Mouse (Mus musculus) ovary, adult 2 months (tissue): ENCODE results near the gene Ifi35. TPM values are rescaled to one million over a fixed set of nuclear protein-coding genes. Genes with fewer than 3 reads are reported as not detected.

Experiments used
- polyA plus RNA-seq: library from polyadenylated mRNA; depleted of rRNA; stranded (reverse); fragments of >200 nt; gene quantifications from 2 replicates; pipeline ENCODE4 v1.2.3, GENCODE M21; 2012; rRNA removed

Ifi35 gene
- 34.0 and 41.4 TPM in 2 replicates for polyA plus RNA-seq

DNA sequence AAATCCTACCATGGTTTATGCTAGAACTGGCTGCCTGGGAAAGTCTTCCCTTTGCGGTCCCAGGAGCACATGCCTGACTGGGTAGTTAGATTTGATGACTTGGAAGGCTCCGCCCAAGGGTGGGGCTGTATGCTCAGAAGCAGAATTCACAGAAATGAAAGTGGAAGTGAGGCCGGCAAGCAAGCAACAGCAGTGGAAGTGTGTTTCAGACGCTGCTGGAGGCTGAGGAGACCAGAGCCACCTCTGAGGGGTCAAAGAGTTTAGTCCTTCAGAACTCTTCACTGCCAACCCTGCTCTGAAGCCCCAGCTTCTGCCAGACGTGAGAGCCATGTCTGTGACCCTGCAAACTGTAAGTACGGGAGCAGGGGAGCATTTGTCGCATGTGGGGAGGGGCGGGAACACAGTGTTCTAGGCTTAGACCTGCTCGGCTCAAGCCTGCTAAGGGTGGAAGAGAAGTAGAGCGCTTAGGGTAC is at the start of gene Ifi35:
Ifi35 (plus strand) TSS at position 134 of the 473 bp plus-strand sequence.

GRCm38 (mm10) chr11:101417101-101417855 is 30.9 kb upstream of the Ifi35 start, which contains the start of gene Aarsd1:
Gene Aarsd1, minus strand, starts transcription at chr11:101417615.

GRCm38 (mm10) chr11:101424105-101424851 is 23.9 kb upstream of the Ifi35 start, which contains the start of gene Gm27029:
Gene Gm27029, minus strand, starts transcription at chr11:101424796.

DNA sequence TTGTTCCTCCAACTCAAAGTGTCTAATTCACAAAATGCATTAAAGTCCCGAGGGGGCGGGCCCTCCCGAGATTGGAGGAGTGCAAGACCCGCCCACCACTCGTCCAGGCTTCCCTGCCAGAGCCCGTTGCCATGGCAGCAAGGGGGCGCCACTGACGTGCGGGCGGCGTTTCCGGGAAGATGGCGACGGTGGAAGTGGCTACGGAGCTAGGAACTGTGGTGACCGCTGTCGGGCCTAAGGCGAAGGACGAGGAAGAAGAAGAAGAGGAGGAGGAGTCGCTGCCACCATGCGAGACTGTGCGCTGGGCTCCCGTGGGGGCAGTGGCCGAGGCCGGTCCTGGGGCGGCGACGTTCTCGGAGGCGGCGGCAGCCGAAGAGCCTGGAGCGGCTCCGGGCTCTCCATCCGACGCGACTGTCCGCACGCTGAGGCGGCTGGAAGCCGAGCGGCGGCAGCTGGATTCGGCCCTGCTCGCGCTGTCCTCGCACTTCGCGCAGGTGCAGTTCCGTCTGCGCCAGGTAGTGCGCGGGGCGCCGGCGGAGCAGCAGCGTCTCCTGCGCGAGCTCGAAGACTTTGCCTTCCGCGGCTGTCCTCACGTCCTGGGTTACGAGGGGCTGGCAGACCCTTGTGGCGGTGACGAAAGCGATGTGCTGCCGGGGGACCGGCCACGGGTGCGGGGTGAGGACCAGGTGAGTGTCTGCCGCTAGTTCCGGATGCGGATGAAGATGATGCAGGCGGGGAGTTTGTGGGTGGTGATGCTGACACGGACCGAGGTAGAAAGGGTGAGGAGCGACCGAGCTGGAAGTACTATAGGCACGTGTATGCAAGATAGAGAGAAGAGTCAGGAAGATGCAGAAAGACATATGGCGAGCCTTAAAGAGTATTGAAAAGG is 23.0 kb upstream of the Ifi35 start, which contains the start of the genes Rundc1 and Ptges3l:
Rundc1 (plus strand) TSS at position 161 of the 889 bp plus-strand sequence.
Ptges3l (minus strand) TSS at position 409 of the 889 bp plus-strand sequence.

DNA sequence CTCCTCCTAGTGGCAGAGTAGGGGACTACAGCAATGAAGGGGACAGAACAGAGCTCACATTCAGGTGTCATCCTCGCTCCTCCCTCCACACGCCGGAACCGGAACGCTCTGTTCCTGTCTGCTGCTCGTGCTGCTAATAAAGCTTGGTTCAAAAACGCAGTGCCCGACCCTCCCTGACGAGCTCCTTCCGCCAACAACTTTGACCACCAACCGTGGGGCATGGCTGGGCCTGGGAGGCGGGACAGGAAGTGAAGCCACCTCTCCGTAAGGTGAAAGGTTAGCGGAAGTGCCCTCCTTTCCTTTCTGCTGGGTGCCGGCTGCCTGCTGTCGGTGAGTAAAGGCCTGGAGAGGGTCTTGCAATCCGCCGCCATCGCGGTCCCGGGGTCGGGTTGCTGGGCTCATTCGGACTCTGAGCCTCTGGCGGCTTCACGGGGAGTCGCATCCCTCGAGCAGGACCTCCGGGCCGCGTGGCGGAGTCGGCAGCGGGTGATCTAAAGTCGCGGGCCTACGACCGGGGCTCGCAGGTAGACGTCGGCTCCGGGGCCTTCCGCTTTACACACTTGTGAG is 6.0 kb upstream of the Ifi35 start, which contains the start of gene Rpl27:
Rpl27 (plus strand) TSS at position 172 of the 567 bp plus-strand sequence.

GRCm38 (mm10) chr11:101464211-101465100 is 16.2 kb downstream of the Ifi35 start, which contains the start of gene Rnd2:
Gene Rnd2, plus strand, starts transcription at chr11:101464999.

GRCm38 (mm10) chr11:101465869-101466551 is 17.8 kb downstream of the Ifi35 start, which contains the start of gene Vat1:
Gene Vat1, minus strand, starts transcription at chr11:101466230.

Other genes with a start within 250 kb of the Ifi35 start
- 33.7 and 37.5 TPM in 2 replicates for gene Ezh1, start 221.9 kb upstream of the Ifi35 start, polyA plus RNA-seq
- 128 and 138 TPM in 2 replicates for gene Ramp2, start 202.4 kb upstream of the Ifi35 start, polyA plus RNA-seq
- 49.4 and 63.9 TPM in 2 replicates for gene Vps25, start 194.7 kb upstream of the Ifi35 start, polyA plus RNA-seq
- 11.7 and 13.1 TPM in 2 replicates for gene Wnk4, start 187.8 kb upstream of the Ifi35 start, polyA plus RNA-seq
- 0.13 and 0.33 TPM in 2 replicates for gene Cntd1, start 169.4 kb upstream of the Ifi35 start, polyA plus RNA-seq
- gene Coa3, start 169.3 kb upstream of the Ifi35 start, polyA plus RNA-seq = 236 and 502 TPM in 2 replicates
- 129 and 200 TPM in 2 replicates for gene Becn1, start 146.1 kb upstream of the Ifi35 start, polyA plus RNA-seq
- 45.8 and 60.3 TPM in 2 replicates for gene Psme3, start 132.2 kb upstream of the Ifi35 start, polyA plus RNA-seq
- gene Aoc2, start 123.3 kb upstream of the Ifi35 start, polyA plus RNA-seq = 9.2 and 10.4 TPM in 2 replicates
- gene Aoc3, start 117.8 kb upstream of the Ifi35 start, polyA plus RNA-seq = 104 and 107 TPM in 2 replicates
- 0.10 and 0.18 TPM in 2 replicates for gene G6pc, start 80.8 kb upstream of the Ifi35 start, polyA plus RNA-seq
- gene Aarsd1, start 30.8 kb upstream of the Ifi35 start, polyA plus RNA-seq = 29.9 and 36.8 TPM in 2 replicates
- 0.37 and 0.47 TPM in 2 replicates for gene Gm27029, start 23.6 kb upstream of the Ifi35 start, polyA plus RNA-seq
- gene Rundc1, start 23.3 kb upstream of the Ifi35 start, polyA plus RNA-seq = 29.4 TPM in 2 replicates
- gene Ptges3l, start 23.1 kb upstream of the Ifi35 start, polyA plus RNA-seq = 3.0 and 3.7 TPM in 2 replicates
- 502 and 570 TPM in 2 replicates for gene Rpl27, start 6.1 kb upstream of the Ifi35 start, polyA plus RNA-seq
- 51.3 and 74.9 TPM in 2 replicates for gene Rnd2, start 16.6 kb downstream of the Ifi35 start, polyA plus RNA-seq
- gene Vat1, start 17.8 kb downstream of the Ifi35 start, polyA plus RNA-seq = 177 and 199 TPM in 2 replicates
- 1.8 and 2.1 TPM in 2 replicates for gene Brca1, start 103.5 kb downstream of the Ifi35 start, polyA plus RNA-seq
- gene Nbr1, start 103.7 kb downstream of the Ifi35 start, polyA plus RNA-seq = 125 and 130 TPM in 2 replicates
- gene Tmem106a, start 133.8 kb downstream of the Ifi35 start, polyA plus RNA-seq = 22.4 and 28.1 TPM in 2 replicates
- gene Gm11634, start 150.8 kb downstream of the Ifi35 start, polyA plus RNA-seq = not detected in 2 replicates
- gene Rdm1, start 178.8 kb downstream of the Ifi35 start, polyA plus RNA-seq = 23.0 and 23.3 TPM in 2 replicates
- 19.7 and 24.1 TPM in 2 replicates for gene Arl4d, start 217.1 kb downstream of the Ifi35 start, polyA plus RNA-seq